Mouse (Mus musculus) cerebellum, postnatal 4 days (tissue): ENCODE results near the gene Gad1.

Experiments
- DNase-seq, 2 experiments: peaks; one replicate each; pipeline ENCODE4 v3.0.0; 2022; ENCODE audit warnings: low spot score in 2 of 2, mixed read lengths in 1 of 2

Gene Gad1

GRCm38 (mm10) chr2:70625761-70626160 is 72.9 kb downstream of the Gad1 start:
- no peak for DNase-seq

DNA sequence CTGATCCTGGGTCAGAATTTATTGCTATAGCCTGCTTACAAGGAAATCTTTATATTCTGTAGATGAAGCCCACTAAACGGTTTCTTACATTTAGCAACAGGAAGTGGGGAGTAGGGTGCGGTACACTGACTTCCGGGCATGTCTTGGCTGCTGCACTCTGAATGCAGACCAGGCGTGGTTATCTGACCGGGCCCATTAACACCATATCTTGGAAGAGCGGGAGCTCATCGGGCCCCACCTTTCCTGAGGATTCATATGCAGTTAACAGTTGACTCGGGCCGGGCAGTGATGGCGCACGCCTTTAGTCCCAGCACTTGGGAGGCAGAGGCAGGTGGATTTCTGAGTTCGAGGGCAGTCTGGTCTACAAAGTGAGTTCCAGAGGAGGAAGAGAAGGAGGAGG is 75.5 kb downstream of the Gad1 start:
- DNase-seq, result no peak

GRCm38 (mm10) chr2:70629339-70629761 is 76.5 kb downstream of the Gad1 start:
- DNase-seq, result peak in 1 of 2 experiments; percentile 30

DNA sequence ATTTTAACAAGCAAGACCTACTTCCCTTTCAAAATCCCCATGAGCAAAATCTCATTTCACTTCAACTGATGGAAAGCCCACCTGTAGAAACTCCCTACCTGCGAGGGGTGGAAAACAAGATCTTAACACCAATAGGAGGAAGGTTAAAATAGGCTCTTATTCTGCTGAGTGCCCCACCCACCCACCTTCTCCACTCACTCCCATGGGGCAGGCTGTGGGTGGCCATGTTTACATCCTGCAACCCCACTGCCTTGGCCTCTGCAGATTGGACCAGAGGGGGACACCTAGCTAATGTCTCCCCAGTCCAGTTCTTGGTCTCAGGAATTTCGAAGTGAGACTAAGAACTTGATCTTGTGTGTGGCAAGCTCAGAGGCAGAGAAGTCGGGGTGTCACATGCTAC is 77.0 kb downstream of the Gad1 start:
- no peak for DNase-seq

GRCm38 (mm10) chr2:70631321-70631720 is 78.4 kb downstream of the Gad1 start:
- DNase-seq, result no peak

DNA sequence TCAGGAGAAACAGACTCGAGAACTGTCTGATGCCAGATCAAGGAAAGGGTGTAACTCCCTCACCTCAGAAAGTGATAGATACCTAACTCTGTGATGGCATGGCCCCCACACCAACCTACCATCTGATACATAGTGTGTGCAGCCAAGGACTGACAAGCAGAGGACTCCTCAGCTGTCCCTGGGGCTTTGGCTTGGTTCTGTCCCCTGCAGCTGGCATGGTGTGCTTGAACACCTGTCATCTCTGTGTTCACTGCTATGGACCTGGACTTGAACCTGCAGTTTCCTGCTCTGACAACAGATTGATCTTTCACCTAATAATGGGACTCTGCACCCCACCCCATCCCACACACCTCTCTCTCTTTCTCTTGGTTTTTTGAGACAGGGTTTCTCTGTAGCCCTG is 79.5 kb downstream of the Gad1 start:
- DNase-seq, result no peak

GRCm38 (mm10) chr2:70634028-70634690 is 81.3 kb downstream of the Gad1 start:
- no peak for DNase-seq

- DNase-seq, result no peak
Observed at GRCm38 (mm10) chr2:70640968-70641367, 88.1 kb downstream of the Gad1 start.

DNA sequence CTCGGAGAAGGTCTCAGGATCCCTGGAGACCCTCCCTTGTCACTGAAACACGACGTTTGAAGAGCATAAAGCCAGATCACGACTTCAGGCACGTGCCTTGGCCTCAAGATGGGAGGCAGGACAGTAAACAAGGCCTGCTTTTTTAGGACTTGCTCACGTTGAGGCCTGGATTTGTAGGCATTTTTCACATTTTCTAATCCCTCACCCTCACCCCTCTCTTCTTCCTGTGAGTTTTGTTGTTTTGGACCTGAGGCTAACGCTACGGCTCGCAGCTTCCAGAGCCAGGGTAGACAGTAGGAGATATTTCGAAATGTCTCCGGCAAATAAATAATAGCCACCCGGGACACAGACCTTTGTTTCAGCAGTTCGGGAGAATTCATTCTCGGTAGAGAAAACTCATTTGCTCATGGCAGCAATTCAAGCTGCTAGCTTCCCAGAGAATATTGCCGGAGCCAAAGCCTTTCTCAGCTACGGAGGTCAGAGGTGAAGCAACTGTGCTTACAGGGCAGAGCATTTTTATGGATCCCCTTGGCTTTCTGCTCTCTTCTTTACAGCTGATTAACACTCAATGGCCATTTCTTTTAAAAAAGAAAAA is 90.2 kb downstream of the Gad1 start:
- DNase-seq, result no peak

DNA sequence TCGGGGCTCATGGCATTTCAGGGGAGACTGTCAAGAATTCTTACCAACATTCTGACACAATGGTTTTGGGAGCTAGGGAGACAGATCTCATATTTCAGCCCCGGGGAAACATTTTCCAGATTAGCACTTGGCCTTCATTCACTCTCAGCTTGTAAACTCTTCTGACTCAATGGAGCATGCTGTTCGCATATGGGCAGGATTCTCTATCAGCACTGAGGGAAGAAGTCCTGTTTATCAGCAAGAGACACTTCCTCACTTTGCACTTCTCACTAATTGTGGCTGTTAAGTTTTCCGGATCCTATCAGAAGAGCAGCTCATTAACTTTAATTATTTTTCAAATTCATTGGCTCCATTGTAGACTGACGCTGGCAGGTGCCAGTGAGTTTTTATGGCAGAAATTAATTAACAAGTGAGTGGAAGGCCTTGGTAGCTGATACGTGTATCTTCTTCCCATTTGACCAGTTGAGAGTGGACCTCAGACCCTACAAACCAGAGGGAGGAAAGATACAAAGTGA is 92.5 kb downstream of the Gad1 start:
- DNase-seq, result no peak

DNA sequence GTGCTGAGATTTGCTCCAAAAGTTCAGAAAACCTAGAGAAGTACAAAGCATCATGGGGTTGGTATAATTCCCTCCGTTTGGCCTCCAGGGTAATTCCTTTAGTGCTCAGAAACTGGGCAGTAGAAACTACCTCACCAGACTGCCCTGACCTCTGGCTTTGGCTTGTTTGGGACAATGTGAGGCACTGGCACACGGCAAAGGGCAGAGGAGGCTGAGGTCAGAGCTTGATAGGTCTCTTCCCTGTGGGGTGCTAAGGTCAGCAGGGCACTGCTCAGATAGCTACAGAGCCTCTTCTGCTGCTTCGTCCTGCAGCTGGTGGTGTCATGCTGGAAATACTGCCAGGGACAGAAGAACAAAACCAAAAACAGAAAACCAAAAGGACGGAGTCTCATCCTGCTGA is 94.8 kb downstream of the Gad1 start:
- no peak for DNase-seq

- no peak for DNase-seq
Observed at GRCm38 (mm10) chr2:70648271-70648670, 95.4 kb downstream of the Gad1 start.

GRCm38 (mm10) chr2:70649471-70649870 is 96.6 kb downstream of the Gad1 start:
- no peak for DNase-seq
